Mouse (Mus musculus) inflammation-experienced regulatory T-cells, adult 6 months (primary cell): ENCODE results near the gene Pawr. TPM values are rescaled to one million over a fixed set of nuclear protein-coding genes. Genes with fewer than 3 reads are reported as not detected.
"Not testable (repeated sequence)": the region's sequence is repeated elsewhere in the genome, so short reads cannot be mapped to it uniquely, and the experiment has no call there.

Source experiments
- ATAC-seq: one replicate; pipeline ENCODE4 v1.8.0; 2017
- polyA plus RNA-seq, 3 experiments: library from polyadenylated mRNA; unstranded; fragments of 100-300 nt; shearing (Covaris generic); gene quantifications; one replicate each; pipeline ENCODE4 v1.2.1; 2017

Pawr gene
- polyA plus RNA-seq, 3 experiments from 2014 or later: 0.44 TPM; not detected in 2

DNA sequence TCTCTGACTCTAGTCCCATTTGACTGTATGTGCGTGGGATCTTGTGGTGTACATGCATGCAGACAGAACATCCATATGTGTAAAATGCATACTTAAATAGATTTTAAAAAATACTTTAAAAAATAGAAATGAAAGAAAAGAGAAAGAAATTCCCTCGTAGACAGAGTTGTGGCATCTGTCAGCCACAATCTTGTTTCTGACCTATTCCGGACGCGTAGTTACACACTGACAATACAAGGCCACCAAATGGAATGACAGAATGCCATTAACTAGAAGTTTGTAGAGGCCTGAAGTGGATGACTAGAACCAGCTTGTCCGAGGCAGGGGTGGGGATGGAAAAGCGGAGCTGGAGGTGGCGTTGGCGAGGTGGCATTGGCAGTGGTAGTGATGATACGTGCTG lies 60.2 kb downstream of the Pawr start:
- no peak for ATAC-seq

DNA sequence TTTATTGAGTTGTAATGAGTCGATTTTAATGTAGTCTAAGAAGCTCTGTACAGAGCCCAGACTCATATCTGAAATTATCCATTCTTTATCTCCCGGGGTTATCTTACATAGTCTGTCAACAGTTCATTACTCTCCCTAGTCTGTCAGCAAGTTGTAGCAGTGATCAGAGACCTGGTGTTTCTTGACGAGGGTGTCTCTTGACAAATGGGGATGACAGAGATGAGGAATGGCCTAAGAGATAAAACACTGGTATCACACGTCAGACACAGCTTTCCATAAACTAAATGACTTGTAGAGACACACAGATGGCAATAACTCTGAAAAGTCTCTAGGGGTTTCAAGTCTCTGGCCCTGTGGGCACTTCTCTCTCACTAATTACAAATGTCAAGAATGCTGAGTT lies 62.4 kb downstream of the Pawr start:
- no peak for ATAC-seq

DNA sequence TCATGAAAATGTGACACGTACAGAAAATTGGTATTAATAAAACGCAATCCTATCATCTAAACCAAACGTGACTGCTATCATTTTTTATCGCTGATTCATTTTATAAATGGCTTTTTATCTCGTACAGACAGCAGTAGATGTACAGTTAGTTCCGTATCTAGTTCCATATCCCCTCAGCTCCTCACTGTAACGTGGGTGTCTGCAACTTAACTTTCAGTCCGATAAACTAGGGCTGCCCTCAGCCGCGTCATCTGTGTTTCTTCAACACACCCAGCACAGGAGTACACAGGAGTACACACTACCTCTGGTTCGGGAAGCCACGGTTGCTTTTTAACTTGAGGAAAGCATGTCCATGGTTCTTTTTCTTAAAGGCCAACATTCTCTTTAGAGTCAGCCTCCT lies 63.3 kb downstream of the Pawr start:
- ATAC-seq: no peak

DNA sequence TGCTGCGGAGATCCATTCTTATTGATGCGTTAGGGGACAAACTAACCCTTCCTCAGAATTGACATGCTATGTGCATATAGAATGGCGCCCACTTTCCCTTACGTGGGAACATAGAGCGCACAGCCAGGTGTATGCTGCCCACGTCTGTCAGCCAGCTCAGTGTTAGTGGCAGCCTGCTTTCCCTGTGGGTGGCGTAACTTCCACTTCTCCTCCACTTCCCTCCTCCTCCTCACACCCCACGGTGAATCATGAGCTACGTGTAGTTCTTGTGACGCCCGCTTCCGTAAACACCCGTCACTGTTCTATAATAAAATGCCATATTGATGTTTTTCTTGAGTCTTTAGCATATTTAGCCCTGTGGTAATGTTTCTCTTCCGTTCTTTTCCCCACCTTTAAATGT lies 63.7 kb downstream of the Pawr start:
- no peak for ATAC-seq

DNA sequence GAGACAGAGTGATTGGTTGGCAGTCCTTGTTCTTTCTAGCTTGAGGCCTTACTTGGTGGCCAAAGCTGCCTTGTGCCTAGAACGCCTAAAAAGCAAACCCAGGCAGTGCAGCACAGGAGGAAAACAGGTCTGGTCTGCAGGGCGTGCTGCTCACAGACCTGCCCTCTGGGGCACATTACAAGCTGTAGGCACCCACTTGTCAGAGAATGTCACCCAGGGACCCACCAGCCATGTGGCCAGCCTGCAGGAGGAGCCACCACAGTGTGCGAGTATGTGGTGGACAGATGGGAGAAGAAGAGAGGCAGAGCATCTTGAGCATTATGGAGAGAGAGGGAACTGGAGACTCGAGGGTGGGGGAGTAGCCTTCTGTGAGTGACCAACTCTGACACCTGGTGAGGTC lies 70.8 kb downstream of the Pawr start:
- ATAC-seq: no peak

DNA sequence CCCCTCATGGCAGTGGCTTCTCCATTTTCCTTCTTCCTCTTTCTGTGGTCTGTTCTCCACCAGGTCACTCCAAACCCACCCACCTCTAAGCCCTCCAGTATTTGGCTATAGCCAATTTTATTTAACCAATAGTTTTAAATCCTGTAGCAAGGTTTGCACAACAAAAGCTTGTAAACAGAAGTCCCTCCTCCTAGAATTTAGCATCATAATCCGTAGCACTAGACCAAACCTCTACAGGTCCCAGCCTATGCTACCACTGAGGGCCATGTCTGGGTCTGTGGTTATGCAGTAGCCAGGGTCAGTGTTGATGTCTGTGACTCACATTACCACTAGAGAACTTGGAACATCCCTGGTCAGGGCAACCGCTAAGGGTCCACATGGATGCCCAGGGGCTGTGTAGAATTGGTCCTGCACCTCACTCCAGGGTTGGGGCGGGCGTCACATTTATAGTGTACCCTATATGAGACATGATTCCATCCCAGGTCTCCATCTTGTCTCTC lies 71.5 kb downstream of the Pawr start:
- no peak for ATAC-seq

DNA sequence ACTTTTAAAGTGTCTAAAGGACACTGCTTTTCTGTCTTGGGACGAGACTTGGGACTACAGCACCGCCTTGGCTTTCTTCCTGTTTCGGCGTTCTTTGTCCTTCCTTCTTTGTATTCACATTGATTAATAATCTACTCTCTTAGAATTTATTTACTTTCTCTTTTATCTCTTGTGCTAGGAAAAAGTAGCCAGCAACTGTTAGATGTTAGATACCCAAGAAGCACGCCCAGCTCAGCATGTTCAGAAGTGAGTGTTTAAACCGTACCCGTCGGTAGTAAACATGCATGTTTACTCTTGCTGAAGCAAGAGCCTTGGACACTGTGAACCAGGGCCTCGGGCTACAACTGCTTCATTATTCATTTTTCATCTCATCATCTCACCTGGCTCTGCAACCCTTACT lies 72.2 kb downstream of the Pawr start:
- no peak for ATAC-seq

DNA sequence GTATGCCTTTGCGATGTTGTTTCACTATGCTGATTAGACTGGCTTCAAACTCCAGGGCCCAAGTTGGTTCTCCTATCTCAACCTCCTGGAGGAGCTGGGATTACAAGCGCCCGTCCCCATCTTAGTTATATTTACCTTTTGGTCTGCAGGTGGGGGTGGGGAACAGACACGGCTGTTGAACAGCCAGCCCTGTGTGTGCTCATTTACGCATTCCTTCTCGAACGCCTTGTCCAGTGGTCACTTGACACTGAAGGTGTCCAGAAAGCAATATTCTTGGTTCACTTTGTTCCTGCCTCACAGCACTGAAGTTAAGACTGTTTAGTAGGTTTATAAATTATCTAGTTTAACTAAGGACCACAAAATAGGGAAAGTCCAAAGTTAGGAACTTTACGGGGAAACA lies 73.2 kb downstream of the Pawr start:
- no peak for ATAC-seq

DNA sequence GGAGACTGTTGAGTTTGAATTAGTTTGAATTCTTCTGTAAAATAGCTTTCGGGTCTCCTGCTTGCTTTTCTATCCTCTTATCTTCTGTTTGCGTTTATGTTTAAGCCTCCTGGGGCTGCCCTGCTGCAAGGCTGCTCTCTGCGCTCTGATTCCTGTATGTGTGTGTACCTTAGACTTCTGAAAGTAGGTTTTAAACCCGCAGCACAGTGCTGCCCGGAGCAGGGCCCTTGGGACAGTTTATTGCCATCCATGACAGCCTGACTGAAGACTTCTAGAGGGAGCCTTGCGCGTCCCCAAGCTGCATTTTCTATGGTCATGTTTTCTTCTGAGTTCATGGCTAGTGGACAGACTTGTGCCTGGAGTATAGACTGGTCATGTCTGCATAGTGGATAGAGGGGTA lies 74.0 kb downstream of the Pawr start:
- no peak for ATAC-seq

DNA sequence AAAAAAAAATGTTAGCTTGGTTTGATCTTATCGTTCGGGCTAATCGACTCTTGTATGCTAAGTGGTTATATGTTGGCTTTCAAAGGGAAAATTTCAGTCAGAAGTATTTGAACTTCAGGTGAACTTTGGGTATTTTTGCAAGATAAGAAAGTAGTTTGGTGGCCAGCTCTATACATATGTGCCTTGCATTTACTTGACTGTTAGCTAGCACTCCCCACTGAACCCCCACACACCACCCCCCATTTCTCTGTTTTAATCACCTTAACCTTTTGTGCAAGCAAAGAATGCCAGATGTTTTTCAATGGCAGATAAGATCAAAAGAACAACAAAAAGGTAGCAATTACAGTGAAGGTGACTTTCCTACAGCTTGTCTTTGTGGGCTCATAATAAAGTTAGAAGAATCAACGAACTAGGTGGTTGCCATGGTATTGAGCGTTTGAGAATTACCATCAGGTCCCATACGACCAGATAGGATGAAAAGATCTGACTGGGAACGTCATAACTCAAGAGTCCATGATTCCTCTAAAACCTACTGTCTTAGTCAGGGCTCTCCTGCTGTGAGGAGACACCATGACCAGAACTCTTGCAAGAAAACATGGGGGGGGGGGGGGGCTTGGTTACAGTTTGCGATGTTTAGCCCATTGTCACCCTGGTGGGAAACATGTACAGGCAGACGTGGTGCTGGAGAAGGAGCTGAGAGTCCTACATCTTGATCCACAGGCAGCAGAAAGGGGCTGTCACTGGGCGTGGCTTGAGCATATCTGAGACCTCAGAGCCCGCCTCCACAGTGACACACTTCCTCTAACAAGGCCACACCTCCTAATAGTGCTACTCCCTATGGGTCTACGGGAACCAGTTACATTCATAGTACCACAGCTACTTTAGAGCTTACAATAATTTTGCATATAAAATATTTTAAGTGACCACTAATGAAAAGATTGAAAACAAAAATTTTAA lies 75.2 kb downstream of the Pawr start:
- peak; percentile 66 for ATAC-seq

DNA sequence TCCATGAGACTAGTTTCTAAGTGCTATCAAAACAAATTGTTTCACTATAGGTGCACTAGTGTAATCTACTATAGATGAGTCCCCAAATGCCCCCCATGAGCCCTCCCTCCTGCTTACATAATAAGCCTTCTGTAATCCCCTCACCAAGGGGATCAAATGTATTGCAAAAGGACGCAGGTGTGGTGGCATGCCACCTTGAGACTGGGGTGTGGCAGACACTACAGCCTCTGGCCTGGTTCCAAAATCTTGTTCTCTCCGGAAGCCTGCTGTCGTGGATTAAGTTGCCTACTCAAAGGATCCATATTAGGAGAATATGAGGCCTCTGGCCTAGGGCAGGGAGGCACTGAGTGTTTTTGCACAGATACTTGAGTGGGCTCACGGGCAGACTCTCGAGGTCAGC lies 76.1 kb downstream of the Pawr start:
- ATAC-seq: no peak

DNA sequence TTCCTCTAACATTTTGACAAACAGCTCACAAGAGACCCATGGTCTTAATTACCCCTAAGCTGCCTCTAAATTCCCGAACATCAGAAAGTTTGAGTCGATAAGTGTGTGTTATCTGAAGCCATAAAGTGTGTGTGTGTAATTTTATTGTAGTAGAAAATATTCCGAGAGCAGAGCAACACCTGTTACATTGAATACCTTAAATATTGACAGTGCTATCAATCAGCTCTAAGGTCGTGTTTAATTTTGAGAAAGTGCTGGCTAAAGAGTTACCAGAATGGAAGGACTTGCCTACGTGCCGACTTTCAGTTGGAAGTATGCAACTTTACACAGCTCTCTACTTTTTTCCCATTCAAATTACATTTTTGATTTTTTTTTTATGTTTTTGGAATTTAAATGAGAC lies 76.5 kb downstream of the Pawr start:
- ATAC-seq: no peak

DNA sequence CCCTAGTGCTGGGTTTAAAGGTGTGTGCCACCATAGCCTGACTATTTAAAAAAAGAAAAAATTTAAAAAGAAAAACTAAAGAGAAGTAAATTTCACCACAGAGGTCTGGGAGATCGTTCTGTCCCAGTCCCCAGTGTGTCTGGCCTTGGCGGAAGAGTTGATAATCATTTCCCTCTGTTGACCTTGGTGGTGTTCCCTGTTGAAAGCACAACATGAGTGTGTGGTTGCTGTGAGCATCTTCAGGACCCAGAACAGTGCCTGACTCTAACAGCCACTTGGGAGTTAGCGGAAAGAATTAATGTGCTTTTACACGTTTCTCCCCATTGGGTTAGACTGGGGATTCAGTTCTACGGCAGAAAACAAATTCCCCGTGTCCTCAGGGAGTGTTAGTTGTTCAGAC lies 77.1 kb downstream of the Pawr start:
- ATAC-seq: no peak

DNA sequence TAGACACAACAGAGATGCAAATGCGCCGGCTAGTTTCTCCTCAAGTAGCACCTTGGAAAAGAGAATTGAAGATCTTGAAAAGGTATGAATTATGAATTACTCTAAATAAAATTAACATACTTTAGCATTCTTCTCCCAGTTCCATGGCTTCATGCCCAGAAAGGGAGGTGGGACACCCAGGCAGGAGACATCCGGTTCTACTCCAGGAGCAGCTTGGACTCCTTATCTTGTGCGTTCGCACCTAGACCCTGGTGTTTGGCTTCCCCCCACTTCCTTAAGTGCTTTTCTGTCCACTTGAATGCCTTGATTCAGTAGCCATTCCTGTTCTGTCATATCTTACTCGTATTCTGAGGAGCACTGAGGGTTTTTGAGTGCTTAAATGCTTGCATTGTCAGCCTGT lies 77.6 kb downstream of the Pawr start:
- no peak for ATAC-seq

DNA sequence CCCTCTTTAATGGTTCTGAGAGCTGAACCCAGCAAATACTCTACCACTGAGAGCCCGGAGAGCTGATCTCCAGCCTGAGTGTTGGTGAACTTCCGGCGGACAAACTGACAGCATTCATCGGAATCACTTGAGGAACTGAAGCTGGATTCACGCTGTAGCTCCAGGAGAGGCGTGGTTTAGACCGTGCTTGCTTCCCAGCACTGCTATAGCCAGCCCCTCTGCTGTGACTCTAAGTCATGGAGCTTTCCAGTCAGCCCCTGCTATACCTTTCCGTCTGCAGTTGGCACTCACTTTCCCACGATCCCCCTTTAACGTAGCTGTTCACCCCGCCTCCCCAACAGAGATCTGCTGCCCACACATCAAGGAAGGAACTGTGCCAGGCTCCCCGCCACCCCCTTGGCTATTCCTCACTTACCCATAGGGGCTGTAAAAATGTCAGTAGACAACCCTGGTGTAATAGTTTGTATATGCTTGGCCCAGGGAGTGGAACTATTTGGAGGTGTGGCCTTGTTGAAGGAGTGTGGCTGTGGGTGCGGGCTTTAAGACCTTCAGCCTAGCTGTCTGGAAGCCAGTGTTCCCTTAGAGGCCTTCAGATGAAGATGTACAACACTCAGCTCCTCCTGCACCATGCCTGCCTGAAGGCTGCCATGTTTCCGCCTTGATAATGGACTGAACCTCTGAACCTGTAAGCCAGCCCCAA lies 83.2 kb downstream of the Pawr start:
- ATAC-seq: no peak

DNA sequence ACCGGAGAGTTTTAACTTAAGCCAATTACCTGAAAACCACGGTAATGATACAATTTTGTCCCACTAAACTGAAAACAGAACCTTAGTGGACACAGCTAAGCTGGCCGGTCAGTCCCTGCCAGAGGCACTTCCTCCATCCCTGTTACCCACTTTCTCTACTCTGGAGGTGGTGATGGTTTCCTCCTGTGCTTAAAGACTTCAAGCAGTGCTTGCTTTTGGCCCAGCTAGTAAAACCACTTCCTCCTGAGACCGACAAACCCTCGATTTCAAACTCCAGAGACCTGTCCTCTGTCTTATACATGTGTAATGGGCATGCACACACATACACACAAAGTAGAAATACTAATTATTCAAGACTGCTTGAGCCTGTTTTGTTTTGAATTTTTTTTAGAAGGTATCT lies 85.5 kb downstream of the Pawr start:
- no peak for ATAC-seq

DNA sequence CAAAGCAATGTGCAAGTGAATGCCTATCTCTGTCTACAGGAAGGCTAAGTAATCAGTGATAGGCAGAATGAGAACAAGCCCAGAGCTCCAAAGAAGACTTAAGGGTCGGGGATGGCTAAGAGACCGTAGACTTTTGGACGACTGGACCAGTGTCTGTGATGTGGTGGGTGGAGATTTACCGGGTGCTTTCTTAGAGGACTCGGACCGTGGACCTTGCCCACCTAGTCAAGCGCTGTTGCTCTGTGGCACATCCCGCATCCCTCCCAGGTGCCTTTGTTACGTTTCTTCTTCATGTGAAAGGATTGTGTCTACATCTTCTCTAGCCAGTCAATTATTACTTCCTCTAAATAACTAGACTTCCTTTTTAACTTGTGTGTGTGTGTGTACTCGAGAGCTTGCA lies 98.6 kb downstream of the Pawr start:
- no peak for ATAC-seq

DNA sequence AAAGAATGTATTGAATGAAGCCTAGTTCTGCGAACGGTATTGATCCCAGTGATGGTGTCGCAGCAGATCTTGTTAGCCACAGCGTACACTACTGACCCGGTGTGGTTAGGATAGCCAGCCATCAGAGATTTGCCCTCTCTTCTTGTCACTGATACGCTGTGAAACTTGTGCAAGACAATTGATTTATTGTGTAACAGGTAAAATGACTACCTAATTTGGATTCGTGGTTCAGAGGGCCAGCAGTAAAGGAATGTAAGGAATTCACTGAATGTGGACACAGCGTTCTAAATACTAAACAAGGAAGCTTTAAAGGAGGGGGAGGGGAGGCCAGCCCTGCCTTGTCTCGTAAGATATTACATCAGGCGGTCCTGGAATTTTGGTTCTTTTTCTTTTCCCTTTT lies 100.3 kb downstream of the Pawr start:
- no peak for ATAC-seq

DNA sequence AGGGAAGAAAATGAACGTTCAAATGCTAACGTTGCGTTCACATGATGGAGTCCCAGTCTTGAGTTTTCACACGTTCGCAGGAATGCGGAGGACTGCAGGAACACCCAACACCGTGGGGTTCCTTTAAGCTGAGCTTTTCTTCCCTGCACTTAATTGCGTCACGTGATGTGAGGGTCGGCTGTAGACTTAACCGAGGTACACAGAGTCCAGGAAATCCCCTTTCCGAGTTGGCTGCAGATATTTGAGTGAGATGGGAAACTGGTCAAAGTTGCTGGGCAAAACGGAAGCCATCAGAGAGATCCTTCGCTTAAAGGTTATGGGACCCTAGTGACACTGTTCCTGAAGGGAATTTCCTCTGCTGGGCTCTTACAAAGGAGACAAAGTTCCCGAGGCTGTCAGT lies 102.1 kb downstream of the Pawr start:
- ATAC-seq: no peak

DNA sequence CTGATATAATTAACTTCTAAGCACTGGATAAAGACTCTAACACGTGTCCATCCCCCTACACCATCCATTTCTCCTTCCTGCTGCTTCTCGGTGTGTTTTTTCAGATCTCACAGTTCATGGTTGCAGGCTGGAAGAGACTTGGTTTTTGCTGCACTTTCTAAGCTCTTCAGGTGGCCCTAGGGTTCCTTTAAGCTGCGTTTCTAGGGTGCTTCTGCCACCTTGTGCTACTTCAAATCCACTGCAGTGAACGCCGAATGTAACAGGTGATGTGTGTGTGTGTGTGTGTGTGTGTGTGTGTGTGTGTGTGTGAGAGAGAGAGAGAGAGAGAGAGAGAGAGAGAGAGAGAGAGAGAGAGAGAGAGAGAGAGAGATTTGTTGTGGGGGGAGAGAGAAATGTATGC lies 103.7 kb downstream of the Pawr start:
- no peak for ATAC-seq

DNA sequence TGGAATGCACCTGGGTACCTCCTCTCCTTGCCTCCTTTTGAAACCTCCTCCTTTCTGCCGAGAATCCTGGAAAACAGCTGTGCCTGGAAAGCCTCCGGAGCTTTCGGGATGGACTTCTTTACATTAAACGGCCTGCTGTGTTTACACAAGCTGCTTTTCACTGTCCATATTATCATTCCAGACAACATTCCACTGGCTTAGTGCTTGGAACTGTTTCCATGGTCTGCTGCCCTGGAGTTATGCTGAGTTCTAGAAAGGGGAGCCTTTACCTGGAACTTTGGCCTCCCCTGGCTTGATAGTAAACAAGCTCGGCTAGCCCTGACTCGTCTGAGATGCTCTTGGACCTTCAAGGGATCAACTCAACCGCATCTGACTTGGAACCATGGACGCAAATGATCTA lies 104.4 kb downstream of the Pawr start:
- no peak for ATAC-seq

DNA sequence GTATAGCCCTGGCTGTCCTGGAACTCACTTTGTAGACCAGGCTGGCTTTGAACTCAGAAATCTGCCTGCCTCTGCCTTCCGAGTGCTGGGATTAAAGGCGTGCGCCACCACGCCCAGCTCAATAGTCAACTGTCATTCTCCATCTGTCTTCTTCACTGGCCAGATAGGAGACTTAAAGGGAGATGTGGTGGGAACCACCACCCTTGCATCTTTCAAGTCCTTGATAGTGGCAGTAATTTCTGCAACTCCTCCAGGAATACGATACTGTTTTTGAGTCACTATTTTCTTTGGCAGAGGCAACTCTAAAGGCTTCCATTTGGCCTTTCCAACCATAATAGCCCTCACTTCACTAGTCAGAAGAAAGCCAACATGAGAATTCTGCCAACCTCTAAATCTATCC lies 108.3 kb downstream of the Pawr start:
- ATAC-seq: not testable (repeated sequence)

DNA sequence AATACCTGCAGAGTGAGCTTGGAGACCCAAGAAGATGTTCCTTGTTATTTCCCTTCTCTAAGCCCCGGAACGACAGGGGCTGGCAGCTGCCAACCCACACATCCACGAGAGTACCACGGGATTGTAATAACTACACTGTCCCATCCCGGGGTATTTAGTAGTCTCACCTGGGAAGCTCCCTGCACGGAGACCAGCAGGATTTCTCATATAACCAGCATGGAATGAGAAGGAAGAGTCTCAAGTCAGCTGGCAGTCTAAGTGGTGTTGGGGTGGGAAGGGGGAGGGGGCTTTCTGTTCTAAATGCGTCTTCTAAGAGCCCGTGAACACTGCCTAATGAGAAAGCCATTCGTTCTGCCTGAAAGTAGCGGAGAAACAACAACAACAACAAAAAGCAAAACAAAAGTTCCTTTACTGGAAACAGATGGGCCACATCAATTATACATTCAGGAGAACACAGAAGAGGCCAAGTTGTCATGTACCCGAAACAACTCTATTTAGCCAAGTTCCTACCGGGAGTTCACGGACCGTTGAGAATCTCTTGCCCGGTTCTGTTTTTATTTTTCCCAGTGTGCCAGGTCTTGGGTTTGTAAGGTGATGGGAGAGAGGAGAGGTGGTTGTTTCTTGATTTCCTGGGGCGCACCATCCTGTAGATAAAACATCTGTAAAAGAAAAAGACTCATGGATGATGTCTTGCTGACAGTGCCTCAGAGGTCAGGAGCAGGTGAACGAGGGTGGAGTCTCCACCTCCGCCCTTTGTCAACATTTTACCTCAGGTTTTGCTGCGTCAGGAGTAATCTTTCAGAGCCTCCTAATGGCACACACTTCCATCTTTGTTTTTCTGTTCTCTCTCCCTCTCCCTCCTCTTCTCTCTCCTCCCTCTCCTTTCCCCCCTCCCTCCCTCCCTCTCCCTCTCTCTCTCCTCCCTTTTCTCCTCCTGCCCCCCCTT lies 112.3 kb downstream of the Pawr start:
- ATAC-seq: no peak
